Mouse (Mus musculus) hindbrain, embryonic 14.5 days (tissue): Measurements from ENCODE around the gene Gap43. TPM values are rescaled to one million over a fixed set of nuclear protein-coding genes. Genes with fewer than 3 reads are reported as not detected.

Experiments used
- ATAC-seq: fragments of 200-750 bp; cut with Nextera tagmentation; 2 replicates; pipeline ENCODE4 v1.8.0; 2017; ENCODE audit warnings: moderate number of reproducible peaks, mild to moderate bottlenecking, moderate TSS enrichment, moderate library complexity; ENCODE audit not compliant: low FRiP score
- DNase-seq: peaks from one replicate; pipeline ENCODE4 v3.0.0-alpha.2; 2015; ENCODE audit warnings: low spot score
- H3K27ac ChIP-seq: fragments of 300-500 bp; sonication (generic); 2 replicates; pipeline ENCODE4 v1.5.1; 2014; ENCODE audit warnings: mild to moderate bottlenecking, moderate library complexity
- H3K27me3 ChIP-seq: fragments of 300-500 bp; sonication (generic); 2 replicates; pipeline ENCODE4 v1.6.1; 2014; ENCODE audit warnings: mild to moderate bottlenecking, low read length, mixed read lengths; ENCODE audit not compliant: control insufficient read depth, insufficient read depth
- H3K36me3 ChIP-seq: fragments of 300-500 bp; sonication (generic); replicated peaks from 2 replicates; pipeline ENCODE4 v1.6.1; 2014; ENCODE audit not compliant: control insufficient read depth, insufficient read depth
- H3K4me1 ChIP-seq: fragments of 300-500 bp; sonication (generic); replicated peaks from 2 replicates; pipeline ENCODE4 v1.6.1; 2014; ENCODE audit warnings: antibody characterized with exemption, low read length, mixed read lengths; ENCODE audit not compliant: control insufficient read depth, insufficient read depth
- H3K4me2 ChIP-seq: fragments of 300-500 bp; sonication (generic); replicated peaks from 2 replicates; pipeline ENCODE4 v1.6.1; 2014; ENCODE audit warnings: mild to moderate bottlenecking, moderate library complexity
- H3K4me3 ChIP-seq: fragments of 300-500 bp; sonication (generic); replicated peaks from 2 replicates; pipeline ENCODE4 v1.5.1; 2014; ENCODE audit warnings: mild to moderate bottlenecking, low read length
- H3K9ac ChIP-seq: fragments of 300-500 bp; sonication (generic); 2 replicates; pipeline ENCODE4 v1.6.1; 2014
- H3K9me3 ChIP-seq: fragments of 300-500 bp; sonication (generic); 2 replicates; pipeline ENCODE4 v1.6.1; 2016; ENCODE audit warnings: low read length; ENCODE audit not compliant: control insufficient read depth
- WGBS: fragments of 180-500 bp; shearing (Covaris S2); extraction: QIAGEN DNeasy Blood & Tissue Kit; methylation state at CpG from one replicate; pipeline ENCODE4 v1.1.7; 2014; 5-methylcytosine and 5-hydroxymethylcytosine counted together
- polyA plus RNA-seq: library from polyadenylated mRNA; unstranded; fragments of >200 nt; fragmentation: Nextera tagmentation; extraction: Ambion mirVana; gene quantifications from 2 replicates; pipeline ENCODE4 v1.2.1, GENCODE M21; 2014

Gap43 gene
- polyA plus RNA-seq, 1 experiment from 2014 or later, result 1,468 TPM

DNA sequence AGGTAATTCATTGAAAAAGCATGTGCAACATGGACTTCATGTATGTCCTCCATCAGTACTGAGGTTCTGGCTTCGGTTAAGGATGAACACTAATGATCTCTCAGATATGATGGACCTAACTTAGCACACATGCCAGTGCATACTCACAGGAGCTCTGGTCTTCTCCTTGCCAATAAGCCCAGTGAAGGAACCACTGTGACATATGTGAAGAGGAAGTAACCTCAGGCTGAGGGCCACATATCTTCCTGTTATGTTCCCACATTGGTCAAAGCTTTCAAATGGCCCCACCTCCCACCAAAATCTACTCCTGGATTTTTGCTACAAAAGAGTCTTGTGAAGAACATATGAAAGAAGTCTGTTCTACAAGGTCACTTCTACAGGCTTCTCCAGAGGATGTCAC is 28.3 kb downstream of the Gap43 start:
- Histone ChIP-seq H3K9ac (no peak overlapping the region), H3K4me2 (no peak overlapping the region), H3K4me1 (peaks cover 15% of the 10 kb centered on the region), H3K4me3 (no peak overlapping the region), H3K27ac (no peak overlapping the region), H3K36me3 (0 out of 2 replicates have a peak, but pooled peaks cover 3% of the 10 kb centered on the region), H3K27me3 (no peaks in the 10 kb centered on the region), H3K9me3 (no peaks in the 10 kb centered on the region)
- 91% methylated on average over 1 of the region's 1 CpGs for WGBS
- DNase-seq (no peak), ATAC-seq (no peak)

DNA sequence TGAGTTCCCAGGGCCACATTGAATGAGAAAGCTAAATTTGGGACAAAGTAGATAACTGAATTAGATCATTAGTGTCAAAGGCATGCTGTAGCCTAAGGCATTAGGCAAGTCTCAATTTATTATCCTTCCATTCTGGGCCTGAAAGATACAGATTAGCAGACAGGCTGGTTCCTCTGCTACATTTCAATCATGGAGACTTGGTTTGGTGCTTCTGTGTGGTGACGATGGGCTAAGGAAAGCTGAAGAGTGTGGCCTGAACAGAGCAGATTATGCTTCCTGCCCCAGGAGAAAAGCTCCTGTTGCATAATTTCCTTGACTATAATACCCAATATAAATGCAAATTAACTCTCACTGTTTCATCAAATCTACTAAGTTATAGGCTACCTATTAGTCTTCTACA is 31.7 kb downstream of the Gap43 start:
- H3K27me3 ChIP-seq, result no peaks in the 10 kb centered on the region
- H3K36me3 ChIP-seq, result 0 out of 2 replicates have a peak, but pooled peaks cover 3% of the 10 kb centered on the region
- H3K4me1 ChIP-seq, result peaks cover 45% of the 10 kb centered on the region
- no peak overlapping the region for H3K4me3 ChIP-seq
- ATAC-seq (0 out of 2 replicates have a peak, but pooled peaks have one; percentile 21), DNase-seq (no peak)
- 26% methylated on average over 1 of the region's 1 CpGs for WGBS
- H3K9me3 ChIP-seq, result no peaks in the 10 kb centered on the region
- no peak overlapping the region for H3K4me2 ChIP-seq
- H3K27ac ChIP-seq, result peak overlapping the region; percentile 26
- H3K9ac ChIP-seq, result no peak overlapping the region

DNA sequence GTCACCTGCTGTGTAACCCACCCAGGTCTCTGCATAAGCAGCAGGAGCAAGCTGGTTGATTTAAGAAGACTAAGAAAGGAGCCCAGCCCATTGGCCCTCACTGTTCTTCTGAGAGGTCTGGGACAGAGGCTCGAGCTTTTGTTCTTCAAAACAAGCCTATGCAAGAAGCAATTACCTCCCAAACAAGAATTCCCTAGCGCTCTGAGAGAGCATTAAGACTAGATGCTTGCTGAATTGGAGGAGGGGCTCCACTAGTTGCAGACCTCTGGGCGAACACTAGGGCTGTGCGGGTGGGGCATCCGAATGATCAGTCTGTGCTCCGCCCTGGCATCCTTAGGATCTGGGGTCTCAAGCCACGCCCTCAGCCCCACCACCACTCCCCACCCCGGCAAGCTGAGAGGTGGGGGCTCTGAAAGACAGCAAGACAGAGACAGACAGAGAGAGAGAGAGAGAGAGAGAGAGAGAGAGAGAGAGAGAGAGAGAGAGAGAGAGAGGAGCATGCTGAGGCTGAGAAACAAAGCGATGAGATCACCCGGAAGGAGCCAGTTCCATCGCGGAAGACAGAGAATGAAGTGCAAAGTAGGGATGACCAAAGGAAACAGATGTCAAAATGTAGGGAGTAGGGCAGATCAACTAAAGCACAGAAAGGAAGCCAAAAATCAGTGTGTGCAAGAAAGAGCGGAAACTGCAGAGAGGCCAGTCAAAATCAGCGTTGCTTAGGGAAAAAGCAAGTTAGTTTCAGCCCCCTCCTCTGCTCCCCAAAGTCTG is 34.3 kb downstream of the Gap43 start:
- H3K9ac ChIP-seq, result peak overlapping the region; percentile 55
- H3K36me3 ChIP-seq, result peaks cover 8% of the 10 kb centered on the region
- H3K9me3 ChIP-seq, result no peaks in the 10 kb centered on the region
- WGBS, result 2% methylated on average over 14 of the region's 14 CpGs
- no peaks in the 10 kb centered on the region for H3K27me3 ChIP-seq
- ATAC-seq (peak; percentile 81), DNase-seq (peak; percentile 62)
- peak overlapping the region; percentile 66 for H3K27ac ChIP-seq
- peak overlapping the region; percentile 49 for H3K4me2 ChIP-seq
- H3K4me1 ChIP-seq, result peaks cover 55% of the 10 kb centered on the region
- H3K4me3 ChIP-seq, result peak overlapping the region; percentile 13

DNA sequence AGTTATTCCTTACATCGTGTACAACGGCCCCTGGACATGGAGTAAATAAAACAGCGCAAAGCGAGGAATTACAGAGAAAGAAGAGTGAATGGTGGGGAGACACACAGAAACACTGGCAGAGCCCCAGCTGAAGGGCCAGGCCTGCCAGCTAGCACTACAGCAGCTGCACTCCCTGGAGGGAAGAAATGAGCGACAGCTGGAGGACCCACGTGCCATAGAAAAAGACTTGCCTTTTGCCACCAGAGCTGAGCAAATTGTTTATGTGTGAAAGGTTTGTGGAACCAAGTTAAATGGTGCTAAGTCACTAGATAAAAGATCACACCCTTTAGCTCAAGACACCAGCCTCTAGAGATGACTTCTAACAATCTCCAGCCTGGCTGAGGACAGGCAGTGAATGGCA is 37.0 kb downstream of the Gap43 start:
- Histone ChIP-seq H3K27me3 (no peaks in the 10 kb centered on the region), H3K4me3 (no peak overlapping the region), H3K9ac (no peak overlapping the region), H3K4me2 (no peak overlapping the region), H3K36me3 (peaks cover 12% of the 10 kb centered on the region), H3K27ac (peak overlapping the region; percentile 67), H3K4me1 (peaks cover 47% of the 10 kb centered on the region), H3K9me3 (no peaks in the 10 kb centered on the region)
- WGBS, result 37% methylated on average over 6 of the region's 6 CpGs
- ATAC-seq (peak; percentile 28; the same call in 1 of the 2 replicates), DNase-seq (peak; percentile 65)

DNA sequence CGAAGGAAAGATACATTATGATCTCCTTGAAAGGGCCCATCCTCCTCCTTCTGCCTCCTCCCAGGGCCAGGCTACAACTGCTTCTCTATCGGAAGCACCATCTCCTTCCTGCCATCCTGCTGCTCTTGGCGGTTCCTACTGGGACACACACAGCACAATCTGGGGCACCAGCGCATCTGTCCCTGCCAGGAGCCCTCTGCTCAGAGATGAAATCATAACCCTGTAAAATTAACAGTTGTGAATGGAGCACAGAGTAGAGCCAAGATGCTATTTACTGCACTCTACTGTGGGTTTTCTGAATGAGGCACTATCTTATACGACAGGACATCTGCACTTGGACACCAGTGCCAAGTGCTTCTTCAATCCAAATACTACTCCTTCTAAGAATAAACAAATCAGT is 46.0 kb downstream of the Gap43 start:
- no peak for DNase-seq
- 0 out of 2 replicates have a peak, but pooled peaks cover 11% of the 10 kb centered on the region for H3K4me1 ChIP-seq
- no peak overlapping the region for H3K27ac ChIP-seq
- H3K4me2 ChIP-seq, result no peak overlapping the region
- no peak overlapping the region for H3K9ac ChIP-seq
- H3K9me3 ChIP-seq, result no peaks in the 10 kb centered on the region
- peaks cover 26% of the 10 kb centered on the region for H3K36me3 ChIP-seq
- H3K27me3 ChIP-seq, result no peaks in the 10 kb centered on the region
- peak; percentile 44; the same call in 1 of the 2 replicates for ATAC-seq
- WGBS, result 69% methylated on average over 5 of the region's 5 CpGs
- H3K4me3 ChIP-seq, result no peak overlapping the region

DNA sequence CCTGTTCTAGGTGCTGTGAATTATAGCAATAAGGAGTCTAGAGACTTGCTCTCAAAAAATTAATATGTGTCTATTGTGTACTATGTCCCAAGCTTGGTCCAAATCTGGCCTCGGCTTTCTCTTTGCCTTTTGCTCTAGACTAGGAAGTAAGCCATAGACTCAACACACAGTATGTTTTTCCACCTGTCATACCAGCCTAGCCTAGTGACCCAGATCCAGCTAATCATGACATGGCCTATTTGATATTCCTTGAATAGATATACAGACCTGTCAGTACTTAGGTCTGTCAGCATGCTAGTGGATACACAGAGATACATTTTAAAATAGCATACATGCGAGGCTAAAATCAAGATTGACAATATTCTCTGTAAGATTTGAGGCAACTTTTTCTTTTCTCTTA is 46.4 kb downstream of the Gap43 start:
- Histone ChIP-seq H3K9ac (no peak overlapping the region), H3K4me2 (no peak overlapping the region), H3K4me3 (no peak overlapping the region), H3K27ac (no peak overlapping the region), H3K36me3 (peaks cover 26% of the 10 kb centered on the region), H3K9me3 (no peaks in the 10 kb centered on the region), H3K4me1 (0 out of 2 replicates have a peak, but pooled peaks cover 11% of the 10 kb centered on the region), H3K27me3 (no peaks in the 10 kb centered on the region)
- no peak for ATAC-seq
- 96% methylated on average over 2 of the region's 2 CpGs for WGBS
- DNase-seq, result no peak

DNA sequence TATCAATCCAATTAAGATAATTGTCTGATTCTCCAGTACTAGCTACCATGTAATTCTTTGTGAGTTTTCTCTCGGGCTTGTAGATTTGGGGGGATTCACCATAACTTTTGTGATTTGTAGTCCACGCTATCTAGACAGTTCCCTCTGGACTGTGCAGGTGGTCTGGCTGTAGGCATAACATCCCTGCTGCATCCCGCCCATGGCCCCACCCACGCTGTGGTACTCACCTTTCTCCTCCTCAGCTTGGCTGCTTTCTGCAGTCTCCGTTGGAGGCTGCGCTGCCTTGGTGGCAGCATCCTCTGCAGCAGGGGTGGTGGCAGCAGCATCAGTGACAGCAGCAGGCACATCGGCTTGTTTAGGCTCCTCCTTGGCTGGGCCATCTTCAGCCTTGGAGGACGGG is 48.9 kb downstream of the Gap43 start:
- WGBS, result 80% methylated on average over 8 of the region's 8 CpGs
- no peak for ATAC-seq
- Histone ChIP-seq H3K36me3 (peaks cover 28% of the 10 kb centered on the region), H3K4me2 (no peak overlapping the region), H3K27me3 (no peaks in the 10 kb centered on the region), H3K4me3 (no peak overlapping the region), H3K27ac (no peak overlapping the region), H3K4me1 (0 out of 2 replicates have a peak, but pooled peaks cover 11% of the 10 kb centered on the region), H3K9me3 (no peaks in the 10 kb centered on the region), H3K9ac (no peak overlapping the region)
- DNase-seq, result no peak

DNA sequence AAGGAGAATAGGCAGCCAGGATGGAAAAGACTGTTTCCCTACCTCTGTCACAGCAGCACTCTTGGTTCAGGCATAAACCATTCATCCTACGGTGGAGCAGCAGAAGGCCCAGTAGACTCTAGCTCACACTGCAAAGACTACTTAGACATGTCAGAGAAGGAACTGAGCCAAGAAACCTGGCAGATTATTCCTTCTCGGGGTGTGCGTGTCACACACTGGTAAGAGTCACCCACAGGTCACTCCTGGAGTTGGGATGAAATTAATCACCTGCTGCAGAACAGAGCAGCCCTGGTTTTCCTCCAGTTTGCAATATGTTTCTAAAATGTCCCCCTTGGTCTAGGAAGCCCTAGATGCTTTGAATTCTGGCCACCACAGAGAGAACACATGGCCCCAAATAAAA is 56.4 kb downstream of the Gap43 start:
- no peaks in the 10 kb centered on the region for H3K9me3 ChIP-seq
- H3K27ac ChIP-seq, result no peak overlapping the region
- peaks cover 31% of the 10 kb centered on the region for H3K36me3 ChIP-seq
- 73% methylated on average over 3 of the region's 3 CpGs for WGBS
- H3K9ac ChIP-seq, result no peak overlapping the region
- H3K4me2 ChIP-seq, result no peak overlapping the region
- DNase-seq (no peak), ATAC-seq (no peak)
- no peaks in the 10 kb centered on the region for H3K27me3 ChIP-seq
- 0 out of 2 replicates have a peak, but pooled peaks cover 3% of the 10 kb centered on the region for H3K4me1 ChIP-seq
- H3K4me3 ChIP-seq, result no peak overlapping the region

DNA sequence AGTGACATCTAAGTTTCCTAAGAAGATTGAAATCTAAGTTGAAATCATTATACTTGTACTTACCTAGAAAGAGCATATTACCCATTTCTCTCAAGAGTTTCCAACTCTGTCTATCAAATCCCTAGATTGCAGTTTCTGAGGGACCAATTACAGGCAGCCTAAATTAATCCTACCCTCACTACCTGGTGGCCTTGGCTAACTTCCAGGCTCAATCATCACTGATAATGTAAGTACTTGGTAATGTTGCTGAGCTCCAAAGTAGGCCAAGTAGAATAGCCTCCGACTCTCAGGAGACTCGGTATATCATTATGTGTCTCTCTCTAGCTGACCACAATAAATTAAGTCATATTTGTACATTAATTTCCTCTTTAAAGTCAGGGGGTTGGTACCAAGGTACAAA is 62.7 kb downstream of the Gap43 start:
- H3K9ac ChIP-seq, result no peak overlapping the region
- H3K9me3 ChIP-seq, result no peaks in the 10 kb centered on the region
- DNase-seq (no peak), ATAC-seq (no peak)
- no peak overlapping the region for H3K4me3 ChIP-seq
- no peaks in the 10 kb centered on the region for H3K27me3 ChIP-seq
- no peak overlapping the region for H3K4me2 ChIP-seq
- H3K4me1 ChIP-seq, result peaks cover 33% of the 10 kb centered on the region
- H3K36me3 ChIP-seq, result peaks cover 11% of the 10 kb centered on the region
- whole genome bisulfite sequencing, result 89% methylated on average over 2 of the region's 2 CpGs
- 0 out of 2 replicates have a peak overlapping the region, but pooled peaks have one; percentile 82 for H3K27ac ChIP-seq
